Mouse (Mus musculus): ENCODE results near the gene Slc25a21.

Gene Slc25a21

GRCm38 (mm10) chr12:57184401-57185147 lies 12.7 kb downstream of the Slc25a21 start:
- DNase-seq (ENCODE audit: low spot score in 2 of 2), result no peak

- DNase-seq (ENCODE audit: low spot score in 2 of 2), result no peak
Measured at GRCm38 (mm10) chr12:57179465-57180188, 17.6 kb downstream of the Slc25a21 start.

- no peak for DNase-seq (ENCODE audit: low spot score in 2 of 2)
Measured at GRCm38 (mm10) chr12:57178818-57179217, 18.5 kb downstream of the Slc25a21 start.

GRCm38 (mm10) chr12:57163294-57163693 lies 34.0 kb downstream of the Slc25a21 start:
- no peak for DNase-seq (ENCODE audit: low spot score in 2 of 2)

GRCm38 (mm10) chr12:57162840-57163239 lies 34.4 kb downstream of the Slc25a21 start:
- no peak for DNase-seq (ENCODE audit: low spot score in 2 of 2)

GRCm38 (mm10) chr12:57159904-57160303 lies 37.4 kb downstream of the Slc25a21 start:
- DNase-seq (ENCODE audit: low spot score in 2 of 2), result no peak

GRCm38 (mm10) chr12:57158266-57158665 lies 39.0 kb downstream of the Slc25a21 start:
- no peak for DNase-seq (ENCODE audit: low spot score in 2 of 2)

GRCm38 (mm10) chr12:57138937-57139336 lies 58.3 kb downstream of the Slc25a21 start:
- no peak for DNase-seq (ENCODE audit: low spot score in 2 of 2)

- DNase-seq (ENCODE audit: low spot score in 2 of 2), result no peak
Measured at GRCm38 (mm10) chr12:57137809-57138208, 59.5 kb downstream of the Slc25a21 start.

GRCm38 (mm10) chr12:57118602-57119001 lies 78.7 kb downstream of the Slc25a21 start:
- DNase-seq (ENCODE audit: low spot score in 2 of 2), result no peak

- DNase-seq (ENCODE audit: low spot score in 2 of 2), result no peak
Measured at GRCm38 (mm10) chr12:57115516-57115915, 81.8 kb downstream of the Slc25a21 start.

- DNase-seq (ENCODE audit: low spot score in 2 of 2), result no peak
Measured at GRCm38 (mm10) chr12:57109363-57109762, 87.9 kb downstream of the Slc25a21 start.

- no peak for DNase-seq (ENCODE audit: low spot score in 2 of 2)
Measured at GRCm38 (mm10) chr12:57102322-57102721, 95.0 kb downstream of the Slc25a21 start.

GRCm38 (mm10) chr12:57100549-57100948 lies 96.7 kb downstream of the Slc25a21 start:
- no peak for DNase-seq (ENCODE audit: low spot score in 2 of 2)

GRCm38 (mm10) chr12:57099066-57099465 lies 98.2 kb downstream of the Slc25a21 start:
- DNase-seq (ENCODE audit: low spot score in 2 of 2), result no peak

GRCm38 (mm10) chr12:57098371-57098770 lies 98.9 kb downstream of the Slc25a21 start:
- no peak for DNase-seq (ENCODE audit: low spot score in 2 of 2)

- no peak for DNase-seq (ENCODE audit: low spot score in 2 of 2)
Measured at GRCm38 (mm10) chr12:57093107-57093506, 104.2 kb downstream of the Slc25a21 start.

- no peak for DNase-seq (ENCODE audit: low spot score in 2 of 2)
Measured at GRCm38 (mm10) chr12:57084519-57084918, 112.8 kb downstream of the Slc25a21 start.

GRCm38 (mm10) chr12:57083533-57083932 lies 113.7 kb downstream of the Slc25a21 start:
- DNase-seq (ENCODE audit: low spot score in 2 of 2), result no peak

GRCm38 (mm10) chr12:57076606-57077005 lies 120.7 kb downstream of the Slc25a21 start:
- DNase-seq (ENCODE audit: low spot score in 2 of 2), result no peak

- no peak for DNase-seq (ENCODE audit: low spot score in 2 of 2)
Measured at GRCm38 (mm10) chr12:57072616-57073015, 124.7 kb downstream of the Slc25a21 start.

- no peak for DNase-seq (ENCODE audit: low spot score in 2 of 2)
Measured at GRCm38 (mm10) chr12:57068607-57069006, 128.7 kb downstream of the Slc25a21 start.

GRCm38 (mm10) chr12:57019737-57020136 lies 177.5 kb downstream of the Slc25a21 start:
- DNase-seq (ENCODE audit: low spot score in 2 of 2), result no peak

Data from frontal cortex, postnatal 25 days (tissue).